Mouse (Mus musculus) hindbrain, embryonic 12.5 days (tissue): ENCODE measurements around the gene Pip5k1a. TPM values are rescaled to one million over a fixed set of nuclear protein-coding genes. Genes with fewer than 3 reads are reported as not detected.
A peak's percentile ranks its signal among the peaks of the same experiment; 100 is the strongest.
"Not testable (repeated sequence)": the region's sequence is repeated elsewhere in the genome, so short reads cannot be mapped to it uniquely, and the experiment has no call there.

Experiments
- ATAC-seq: fragments of 200-750 bp; cut with Nextera tagmentation; 2 replicates; pipeline ENCODE4 v1.8.0; 2017; ENCODE audit warnings: moderate TSS enrichment; ENCODE audit not compliant: low FRiP score
- H3K27ac ChIP-seq: fragments of 300-500 bp; sonication (generic); 2 replicates; pipeline ENCODE4 v1.5.1; 2016; ENCODE audit warnings: mild to moderate bottlenecking
- H3K27me3 ChIP-seq: fragments of 300-500 bp; sonication (generic); 2 replicates; pipeline ENCODE4 v1.6.1; 2016; ENCODE audit warnings: mild to moderate bottlenecking
- H3K36me3 ChIP-seq: fragments of 300-500 bp; sonication (generic); 2 replicates; pipeline ENCODE4 v1.6.1; 2016; ENCODE audit warnings: mild to moderate bottlenecking
- H3K4me1 ChIP-seq: fragments of 300-500 bp; sonication (generic); 2 replicates; pipeline ENCODE4 v1.6.1; 2016
- H3K4me2 ChIP-seq: fragments of 300-500 bp; sonication (generic); replicated peaks from 2 replicates; pipeline ENCODE4 v1.6.1; 2016; ENCODE audit warnings: mild to moderate bottlenecking
- H3K4me3 ChIP-seq: fragments of 300-500 bp; sonication (generic); 2 replicates; pipeline ENCODE4 v1.5.1; 2016; ENCODE audit warnings: mild to moderate bottlenecking
- H3K9ac ChIP-seq: fragments of 300-500 bp; sonication (generic); 2 replicates; pipeline ENCODE4 v1.6.1; 2016; ENCODE audit warnings: mild to moderate bottlenecking, moderate library complexity
- H3K9me3 ChIP-seq: fragments of 300-500 bp; sonication (generic); replicated peaks from 2 replicates; pipeline ENCODE4 v1.6.1; 2016; ENCODE audit warnings: mild to moderate bottlenecking
- whole genome bisulfite sequencing: fragments of 180-500 bp; shearing (Covaris S2); methylation state at CpG from one replicate; pipeline ENCODE4 v1.1.7; 2016; 5-methylcytosine and 5-hydroxymethylcytosine counted together
- polyA plus RNA-seq: library from polyadenylated mRNA; unstranded; fragments of >200 nt; fragmentation: Nextera tagmentation; extraction: Ambion mirVana; gene quantifications from 2 replicates; pipeline ENCODE4 v1.2.1, GENCODE M21; 2016

Pip5k1a gene
- polyA plus RNA-seq, 1 experiment from 2014 or later: 20.4 TPM

GRCm38 (mm10) chr3:95134133-95134532 is 27.4 kb upstream of the Pip5k1a start:
- peak; percentile 68 for ATAC-seq
- H3K4me3 ChIP-seq: peak overlapping the region; percentile 53; the same call in 1 of the 2 replicates
- WGBS: no CpG with 5 or more reads among the region's 12 CpGs

DNA sequence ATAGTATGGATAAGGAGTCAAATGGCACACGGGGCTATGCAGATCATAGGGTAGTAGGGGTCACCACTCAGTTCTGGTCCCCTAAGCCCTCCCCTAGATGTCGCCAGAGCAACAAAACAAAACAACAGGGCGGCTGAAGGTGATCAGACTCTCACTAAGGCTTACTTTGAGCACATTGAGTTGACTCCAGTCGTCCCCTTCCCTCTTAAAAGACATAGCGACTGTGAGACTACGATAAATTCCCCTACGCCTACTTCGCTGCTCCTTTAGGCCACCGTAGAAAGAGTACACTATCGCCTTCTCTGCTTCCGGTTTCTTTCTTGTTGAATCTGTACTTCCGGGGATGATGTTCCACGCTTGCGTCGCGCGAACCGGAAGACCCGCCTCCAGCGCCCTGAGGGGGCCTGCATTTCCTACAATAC is 27.0 kb upstream of the Pip5k1a start, which contains the start of the genes Scnm1 and Lysmd1:
Gene Scnm1, minus strand, starts transcription at position 332 of the 422 bp plus-strand sequence.
Gene Lysmd1, plus strand, starts transcription at position 409 of the 422 bp plus-strand sequence.
- no peaks in the 10 kb centered on the region for H3K27me3 ChIP-seq
- ATAC-seq: peak; percentile 94
- H3K36me3 ChIP-seq: peaks cover 31% of the 10 kb centered on the region; the same call in 1 of the 2 replicates
- WGBS: 0% methylated on average over 20 of the region's 20 CpGs
- H3K9ac ChIP-seq: peak within 1 kb of the TSS; percentile 72
- H3K9me3 ChIP-seq: no peaks in the 10 kb centered on the region
- H3K27ac ChIP-seq: peak within 1 kb of the TSS; percentile 71
- peaks cover 23% of the 10 kb centered on the region for H3K4me1 ChIP-seq
- peak within 1 kb of the TSS; percentile 53 for H3K4me3 ChIP-seq
- H3K4me2 ChIP-seq: peak within 1 kb of the TSS; percentile 67

More at GRCm38 (mm10) chr3:95134133-95134532, 27.4 kb upstream of the Pip5k1a start:
- peaks cover 23% of the 10 kb centered on the region for H3K4me1 ChIP-seq
- not testable (repeated sequence) for H3K27me3 ChIP-seq, H3K9me3 ChIP-seq, H3K4me2 ChIP-seq, H3K27ac ChIP-seq, H3K9ac ChIP-seq
- H3K36me3 ChIP-seq: peaks cover 29% of the 10 kb centered on the region; the same call in 1 of the 2 replicates

GRCm38 (mm10) chr3:95133176-95133575 is 26.4 kb upstream of the Pip5k1a start:
- peak; percentile 1; the same call in 1 of the 2 replicates for ATAC-seq
- WGBS: 60% methylated on average over 11 of the region's 11 CpGs

GRCm38 (mm10) chr3:95132389-95132788 is 25.7 kb upstream of the Pip5k1a start:
- ATAC-seq, H3K9ac ChIP-seq, H3K9me3 ChIP-seq, H3K27ac ChIP-seq, H3K4me3 ChIP-seq, H3K27me3 ChIP-seq, H3K4me2 ChIP-seq: not testable (repeated sequence)
- Histone ChIP-seq H3K36me3 (peaks cover 26% of the 10 kb centered on the region; the same call in 1 of the 2 replicates), H3K4me1 (peaks cover 23% of the 10 kb centered on the region)
- 82% methylated on average over 2 of the region's 2 CpGs for WGBS

More at GRCm38 (mm10) chr3:95133176-95133575, 26.4 kb upstream of the Pip5k1a start:
- Histone ChIP-seq H3K36me3 (peaks cover 30% of the 10 kb centered on the region; the same call in 1 of the 2 replicates), H3K9ac (peak overlapping the region; percentile 72), H3K9me3 (no peaks in the 10 kb centered on the region), H3K27ac (peak overlapping the region; percentile 71), H3K27me3 (no peaks in the 10 kb centered on the region), H3K4me2 (peak overlapping the region; percentile 67), H3K4me1 (peaks cover 23% of the 10 kb centered on the region), H3K4me3 (peak overlapping the region; percentile 53)

- no peak overlapping the region for H3K4me2 ChIP-seq
- no peak overlapping the region for H3K4me3 ChIP-seq
- 89% methylated on average over 5 of the region's 5 CpGs for WGBS
- peaks cover 26% of the 10 kb centered on the region; the same call in 1 of the 2 replicates for H3K36me3 ChIP-seq
- ATAC-seq: no peak
- H3K9me3 ChIP-seq: no peaks in the 10 kb centered on the region
- H3K27ac ChIP-seq: no peak overlapping the region
- peaks cover 12% of the 10 kb centered on the region for H3K4me1 ChIP-seq
- H3K27me3 ChIP-seq: no peaks in the 10 kb centered on the region
- no peak overlapping the region for H3K9ac ChIP-seq
These were observed 23.4 kb upstream of the Pip5k1a start for GRCm38 (mm10) chr3:95130081-95130480.

DNA sequence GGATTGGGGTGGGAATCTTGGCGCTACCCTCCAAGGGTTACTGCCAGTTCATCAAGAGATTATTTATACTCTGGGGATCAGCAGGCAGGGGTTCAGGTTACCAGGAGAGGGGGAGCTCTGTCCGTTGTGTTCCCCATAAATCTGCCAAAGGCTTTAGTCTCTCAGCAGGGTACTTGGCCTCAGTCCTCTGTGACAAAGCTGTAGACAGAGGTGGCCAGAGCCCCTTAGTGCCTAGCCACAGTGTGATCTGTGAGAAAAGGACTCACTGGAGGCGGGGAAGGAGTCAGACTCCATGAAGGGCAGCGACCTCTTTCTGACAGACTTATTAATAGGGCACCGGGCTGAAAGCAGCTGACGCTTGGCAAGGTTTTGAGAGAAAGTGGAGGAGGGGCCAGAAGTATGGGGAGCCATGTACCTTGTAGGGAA is 22.5 kb upstream of the Pip5k1a start:
- H3K27ac ChIP-seq: no peak overlapping the region
- no peak overlapping the region for H3K9ac ChIP-seq
- no peaks in the 10 kb centered on the region for H3K27me3 ChIP-seq
- no peak for ATAC-seq
- 42% methylated on average over 6 of the region's 6 CpGs for WGBS
- no peaks in the 10 kb centered on the region for H3K9me3 ChIP-seq
- no peak overlapping the region for H3K4me2 ChIP-seq
- peaks cover 26% of the 10 kb centered on the region; the same call in 1 of the 2 replicates for H3K36me3 ChIP-seq
- peaks cover 12% of the 10 kb centered on the region for H3K4me1 ChIP-seq
- no peak overlapping the region for H3K4me3 ChIP-seq

- Histone ChIP-seq H3K4me3 (no peak overlapping the region), H3K27ac (no peak overlapping the region), H3K9ac (no peak overlapping the region), H3K4me2 (no peak overlapping the region), H3K27me3 (no peaks in the 10 kb centered on the region), H3K36me3 (peaks cover 40% of the 10 kb centered on the region), H3K4me1 (0 out of 2 replicates have a peak, but pooled peaks cover 4% of the 10 kb centered on the region), H3K9me3 (no peaks in the 10 kb centered on the region)
- ATAC-seq: no peak
- whole genome bisulfite sequencing: 43% methylated on average over 5 of the region's 5 CpGs
These were observed 18.2 kb upstream of the Pip5k1a start for GRCm38 (mm10) chr3:95124972-95125371.

- Histone ChIP-seq H3K9ac (no peak within 1 kb of the TSS), H3K9me3 (no peaks in the 10 kb centered on the region), H3K36me3 (peaks cover 42% of the 10 kb centered on the region), H3K27ac (no peak within 1 kb of the TSS), H3K27me3 (no peaks in the 10 kb centered on the region), H3K4me3 (no peak within 1 kb of the TSS), H3K4me1 (0 out of 2 replicates have a peak, but pooled peaks cover 4% of the 10 kb centered on the region), H3K4me2 (no peak within 1 kb of the TSS)
- 0 out of 2 replicates have a peak, but pooled peaks have one; percentile 39 for ATAC-seq
- WGBS: 56% methylated on average over 6 of the region's 6 CpGs
These were observed 17.5 kb upstream of the Pip5k1a start, which contains the start of gene Tmod4 for GRCm38 (mm10) chr3:95124246-95124645. Gene Tmod4 (plus strand): TSS chr3:95124476.

DNA sequence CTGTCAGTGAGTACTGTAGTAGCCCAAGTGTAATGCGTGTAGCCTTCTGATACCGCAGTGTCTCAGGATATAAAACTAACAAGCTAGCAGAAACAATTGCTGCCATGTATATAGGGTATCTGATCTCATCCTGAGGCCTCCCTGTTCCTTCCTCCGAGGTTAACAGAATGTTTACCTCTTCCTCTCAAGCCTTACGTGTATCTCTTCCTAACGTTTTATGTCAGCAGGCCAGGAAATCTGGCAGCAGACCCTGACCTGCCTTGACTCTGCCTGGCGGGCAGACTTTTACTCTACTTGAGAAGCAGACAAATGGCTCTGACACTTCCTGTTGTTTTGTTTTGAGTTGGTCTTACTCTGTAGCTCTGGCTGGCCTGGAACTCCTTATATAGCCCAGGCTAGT is 14.8 kb upstream of the Pip5k1a start:
- Histone ChIP-seq H3K27ac (no peak overlapping the region), H3K9me3 (no peaks in the 10 kb centered on the region), H3K4me3 (no peak overlapping the region), H3K4me2 (no peak overlapping the region), H3K27me3 (no peaks in the 10 kb centered on the region), H3K9ac (no peak overlapping the region), H3K4me1 (0 out of 2 replicates have a peak, but pooled peaks cover 4% of the 10 kb centered on the region), H3K36me3 (peaks cover 56% of the 10 kb centered on the region)
- WGBS: 79% methylated on average over 6 of the region's 6 CpGs
- no peak for ATAC-seq

DNA sequence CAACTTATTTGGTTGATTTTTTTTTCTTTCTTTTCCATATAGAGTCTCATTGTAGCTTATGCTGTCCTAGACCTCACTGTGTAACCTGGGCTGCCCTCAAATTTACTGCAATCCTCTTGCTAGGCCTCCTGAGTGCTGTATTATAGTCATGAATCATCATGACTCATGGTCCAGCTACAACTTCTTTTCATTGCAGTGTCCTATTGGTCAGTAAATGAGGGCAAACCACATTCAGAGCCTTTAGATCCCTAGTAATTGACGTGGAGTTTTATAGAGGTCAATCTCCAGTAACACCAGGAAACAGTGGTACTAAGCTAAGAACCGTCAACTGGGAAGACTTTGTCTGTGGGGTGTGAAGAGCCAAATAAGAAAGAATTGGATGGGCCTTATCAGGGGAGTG is 11.0 kb upstream of the Pip5k1a start:
- H3K4me2 ChIP-seq: no peak overlapping the region
- no peak for ATAC-seq
- no peaks in the 10 kb centered on the region; the same call in 1 of the 2 replicates for H3K4me1 ChIP-seq
- WGBS: 90% methylated on average over 2 of the region's 2 CpGs
- no peak overlapping the region for H3K4me3 ChIP-seq
- no peaks in the 10 kb centered on the region for H3K27me3 ChIP-seq
- no peaks in the 10 kb centered on the region for H3K9me3 ChIP-seq
- H3K9ac ChIP-seq: no peak overlapping the region
- H3K27ac ChIP-seq: no peak overlapping the region
- peaks cover 63% of the 10 kb centered on the region for H3K36me3 ChIP-seq

GRCm38 (mm10) chr3:95112760-95113159 is 6.0 kb upstream of the Pip5k1a start:
- H3K4me2 ChIP-seq: peak overlapping the region; percentile 46

GRCm38 (mm10) chr3:95110911-95111726 is 4.4 kb upstream of the Pip5k1a start, which contains the start of gene Vps72:
Gene Vps72 (plus strand): TSS chr3:95111022.
- Histone ChIP-seq H3K27ac (peak within 1 kb of the TSS; percentile 97), H3K9me3 (no peaks in the 10 kb centered on the region), H3K4me2 (peak within 1 kb of the TSS; percentile 46), H3K9ac (peak within 1 kb of the TSS; percentile 88), H3K27me3 (no peaks in the 10 kb centered on the region), H3K36me3 (peaks cover 16% of the 10 kb centered on the region), H3K4me1 (peaks cover 7% of the 10 kb centered on the region), H3K4me3 (peak within 1 kb of the TSS; percentile 57)
- 1% methylated on average over 53 of the region's 54 CpGs for WGBS
- peak; percentile 75 for ATAC-seq

More at GRCm38 (mm10) chr3:95112760-95113159, 6.0 kb upstream of the Pip5k1a start:
- no peak overlapping the region for H3K27ac ChIP-seq
- no peak for ATAC-seq
- H3K4me3 ChIP-seq: no peak overlapping the region
- H3K36me3 ChIP-seq: peaks cover 19% of the 10 kb centered on the region
- H3K9me3 ChIP-seq: no peaks in the 10 kb centered on the region
- no peaks in the 10 kb centered on the region for H3K27me3 ChIP-seq
- no peak overlapping the region for H3K9ac ChIP-seq
- WGBS: 92% methylated on average over 1 of the region's 1 CpGs
- H3K4me1 ChIP-seq: peaks cover 7% of the 10 kb centered on the region
